Mouse (Mus musculus): ENCODE measurements around the gene Ppm1d.
A peak's percentile ranks its signal among the peaks of the same experiment; 100 is the strongest.

Gene Ppm1d

GRCm38 (mm10) chr11:85310713-85311574, at the start of gene Ppm1d:
Gene Ppm1d, plus strand, starts transcription at chr11:85311244.
- peak; percentile 98 for DNase-seq

- no peak for DNase-seq
Observed at GRCm38 (mm10) chr11:85264635-85265034, 46.4 kb upstream of the Ppm1d start.

- no peak for DNase-seq
Observed at GRCm38 (mm10) chr11:85267393-85267792, 43.7 kb upstream of the Ppm1d start.

GRCm38 (mm10) chr11:85270631-85271030, 40.4 kb upstream of the Ppm1d start:
- DNase-seq: peak; percentile 16

GRCm38 (mm10) chr11:85273299-85273698, 37.7 kb upstream of the Ppm1d start:
- no peak for DNase-seq

GRCm38 (mm10) chr11:85275151-85275550, 35.9 kb upstream of the Ppm1d start:
- no peak for DNase-seq

- no peak for DNase-seq
Observed at GRCm38 (mm10) chr11:85277609-85278008, 33.4 kb upstream of the Ppm1d start.

- DNase-seq: no peak
Observed at GRCm38 (mm10) chr11:85278175-85278574, 32.9 kb upstream of the Ppm1d start.

- no peak for DNase-seq
Observed at GRCm38 (mm10) chr11:85281219-85281878, 29.7 kb upstream of the Ppm1d start.

- DNase-seq: no peak
Observed at GRCm38 (mm10) chr11:85297953-85298352, 13.1 kb upstream of the Ppm1d start.

GRCm38 (mm10) chr11:85299880-85300279, 11.2 kb upstream of the Ppm1d start:
- no peak for DNase-seq

GRCm38 (mm10) chr11:85301161-85301560, 9.9 kb upstream of the Ppm1d start:
- no peak for DNase-seq

- DNase-seq: no peak
Observed at GRCm38 (mm10) chr11:85301836-85302235, 9.2 kb upstream of the Ppm1d start.

- no peak for DNase-seq
Observed at GRCm38 (mm10) chr11:85306577-85307260, 4.3 kb upstream of the Ppm1d start.

- no peak for DNase-seq
Observed at GRCm38 (mm10) chr11:85308799-85309198, 2.2 kb upstream of the Ppm1d start.

GRCm38 (mm10) chr11:85310407-85310712, 684 bp upstream of the Ppm1d start:
- DNase-seq: no peak

- DNase-seq: peak; percentile 50
Observed at GRCm38 (mm10) chr11:85311645-85312490, 824 bp downstream of the Ppm1d start.

GRCm38 (mm10) chr11:85312818-85313217, 1.8 kb downstream of the Ppm1d start:
- DNase-seq: peak; percentile 66

- DNase-seq: no peak
Observed at GRCm38 (mm10) chr11:85313361-85313760, 2.3 kb downstream of the Ppm1d start.

- no peak for DNase-seq
Observed at GRCm38 (mm10) chr11:85323567-85324330, 12.7 kb downstream of the Ppm1d start.

GRCm38 (mm10) chr11:85328717-85329116, 17.7 kb downstream of the Ppm1d start:
- DNase-seq: peak; percentile 43

Data from cerebellum, adult 11 months (tissue).